Mouse (Mus musculus) brain, adult 2 months (tissue): Measurements from ENCODE around the gene Plekhb2.

Source experiments
- DNase-seq: peaks from one replicate; pipeline ENCODE4 v3.0.0; 2011; ENCODE audit warnings: low read depth, low spot score

Plekhb2 gene

DNA sequence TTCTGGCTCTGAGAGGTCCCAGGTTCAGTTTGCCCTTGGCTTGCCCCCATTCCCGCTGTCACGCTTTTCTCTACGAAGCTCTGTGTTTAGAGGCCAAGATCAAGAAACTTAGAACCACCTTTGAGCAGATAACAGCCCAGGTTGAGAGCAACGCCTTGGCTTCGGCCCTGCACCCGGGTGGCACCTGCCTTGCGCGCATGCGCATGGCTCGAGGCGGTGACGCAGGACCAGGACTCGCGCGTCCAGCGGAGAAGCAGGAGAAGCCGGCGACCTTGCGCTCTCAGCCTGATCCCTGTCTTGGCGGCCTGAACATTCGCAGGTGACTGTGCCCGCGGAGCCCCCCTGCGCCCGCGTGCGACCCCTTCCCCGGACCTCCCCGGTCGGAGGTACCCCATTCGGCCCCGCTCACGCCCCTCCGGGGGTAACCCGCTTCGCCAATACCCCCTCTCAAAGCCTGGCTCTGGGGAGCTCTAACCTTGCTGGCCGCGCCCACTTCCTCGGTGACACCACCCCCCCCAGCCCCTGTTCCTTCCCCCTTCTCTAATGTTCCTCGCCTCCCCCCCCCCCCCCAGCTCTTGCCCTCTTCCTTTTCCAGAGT is at the start of gene Plekhb2:
Gene Plekhb2, plus strand, starts transcription at position 232 of the 598 bp plus-strand sequence.
- peak; percentile 93 for DNase-seq

DNA sequence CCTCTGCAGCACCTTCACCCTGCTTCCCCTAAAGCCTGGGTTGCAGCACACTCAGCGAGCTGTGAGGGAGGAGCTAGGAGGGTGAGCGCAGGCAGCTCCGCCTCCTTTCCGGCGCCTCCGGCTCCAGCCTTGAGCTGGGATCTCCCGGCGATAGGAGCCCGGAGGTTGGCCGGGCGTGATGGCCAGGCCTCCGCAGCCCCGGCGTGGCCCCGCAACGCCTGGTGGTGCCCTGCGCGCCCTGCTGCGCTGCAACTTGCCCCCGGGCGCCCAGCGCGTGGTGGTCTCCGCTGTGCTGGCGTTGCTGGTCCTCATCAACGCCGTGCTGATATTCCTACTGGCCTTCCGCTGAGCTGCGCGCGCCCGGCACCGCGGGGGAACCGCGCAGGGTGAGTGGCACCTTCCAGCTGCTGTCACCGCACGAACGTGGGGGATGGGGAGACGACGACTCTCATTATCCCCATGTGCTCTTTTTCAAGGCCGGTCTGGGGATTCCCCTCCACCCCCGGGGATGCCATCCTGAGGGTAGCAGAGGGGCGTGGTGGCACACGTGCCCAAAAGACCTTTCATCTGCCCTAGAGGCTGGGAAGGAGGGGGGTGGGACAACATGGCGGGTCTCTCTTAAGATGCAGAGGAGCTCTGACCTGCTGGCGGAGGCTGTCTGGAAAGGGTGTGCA is 48.0 kb upstream of the Plekhb2 start:
- peak; percentile 92 for DNase-seq

- DNase-seq, result peak; percentile 91
Observed at GRCm38 (mm10) chr1:34802290-34802642, 47.5 kb upstream of the Plekhb2 start.

GRCm38 (mm10) chr1:34804863-34805262 is 44.9 kb upstream of the Plekhb2 start:
- DNase-seq, result peak; percentile 50

- DNase-seq, result no peak
Observed at GRCm38 (mm10) chr1:34805931-34806520, 43.8 kb upstream of the Plekhb2 start.

DNA sequence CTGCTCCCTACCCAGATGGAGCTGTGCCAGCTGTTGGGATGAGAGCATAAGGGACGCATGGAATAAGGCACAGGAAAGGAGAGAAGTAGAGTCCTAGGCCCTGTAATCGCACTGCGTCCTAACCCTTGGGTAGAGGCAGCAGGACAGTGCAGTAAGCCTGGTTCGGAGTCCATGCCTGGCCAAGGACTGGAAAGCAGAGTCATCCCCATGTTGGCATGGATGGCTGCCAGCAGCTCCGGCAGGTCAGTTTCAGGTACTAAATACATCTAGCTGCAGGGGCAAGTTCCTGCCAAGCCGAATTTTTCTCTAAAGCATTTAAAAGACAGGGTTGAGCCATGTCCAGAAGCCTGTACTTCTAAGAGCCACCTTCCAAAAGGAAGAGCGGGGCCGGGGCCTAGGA is 41.3 kb upstream of the Plekhb2 start:
- peak; percentile 57 for DNase-seq

GRCm38 (mm10) chr1:34810293-34810692 is 39.5 kb upstream of the Plekhb2 start:
- DNase-seq, result no peak

- no peak for DNase-seq
Observed at GRCm38 (mm10) chr1:34811035-34811434, 38.7 kb upstream of the Plekhb2 start.

DNA sequence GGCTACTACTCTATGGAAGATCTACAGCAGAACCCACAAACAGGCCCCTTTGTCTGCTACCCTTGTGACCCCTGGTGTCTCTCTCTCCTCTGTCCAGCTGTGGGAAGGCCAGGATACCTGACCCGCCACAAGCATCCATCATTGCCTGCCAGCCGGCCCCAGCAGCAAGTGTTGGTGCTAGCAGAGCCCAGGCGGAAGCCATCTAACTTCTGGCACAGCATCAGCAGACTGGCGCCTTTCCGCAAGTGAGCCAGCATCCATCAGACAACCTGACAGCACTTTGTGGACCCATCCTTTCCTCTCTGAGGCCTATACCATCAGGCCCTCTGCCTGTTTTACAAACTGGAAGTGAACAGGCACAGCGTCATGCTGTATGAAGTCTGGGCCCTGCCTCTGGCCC is 38.2 kb upstream of the Plekhb2 start:
- no peak for DNase-seq

- peak; percentile 79 for DNase-seq
Observed at GRCm38 (mm10) chr1:34812407-34813247, 37.1 kb upstream of the Plekhb2 start.

DNA sequence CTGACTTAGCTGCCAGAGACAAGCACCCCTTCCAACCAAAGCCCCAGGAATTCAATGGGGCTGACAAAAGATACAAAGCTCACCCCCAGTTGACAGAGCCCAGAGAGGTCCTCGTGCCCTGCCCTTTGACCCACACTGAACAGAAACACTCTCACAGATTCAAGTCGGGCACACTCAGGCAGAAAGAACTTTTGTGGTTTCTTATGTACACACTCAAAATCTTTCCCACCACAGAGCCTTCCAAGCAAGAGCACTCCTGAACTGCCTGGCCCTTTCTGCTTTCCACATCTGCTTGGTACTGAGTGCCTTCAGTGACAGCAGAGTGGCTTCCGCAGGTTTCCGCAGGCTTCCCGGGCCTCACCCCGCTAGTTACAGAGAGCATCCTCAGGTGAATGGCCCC is 33.9 kb upstream of the Plekhb2 start:
- DNase-seq, result no peak

- no peak for DNase-seq
Observed at GRCm38 (mm10) chr1:34819225-34819910, 30.4 kb upstream of the Plekhb2 start.

GRCm38 (mm10) chr1:34821411-34821810 is 28.4 kb upstream of the Plekhb2 start:
- no peak for DNase-seq

- DNase-seq, result peak; percentile 54
Observed at GRCm38 (mm10) chr1:34822003-34822402, 27.8 kb upstream of the Plekhb2 start.

DNA sequence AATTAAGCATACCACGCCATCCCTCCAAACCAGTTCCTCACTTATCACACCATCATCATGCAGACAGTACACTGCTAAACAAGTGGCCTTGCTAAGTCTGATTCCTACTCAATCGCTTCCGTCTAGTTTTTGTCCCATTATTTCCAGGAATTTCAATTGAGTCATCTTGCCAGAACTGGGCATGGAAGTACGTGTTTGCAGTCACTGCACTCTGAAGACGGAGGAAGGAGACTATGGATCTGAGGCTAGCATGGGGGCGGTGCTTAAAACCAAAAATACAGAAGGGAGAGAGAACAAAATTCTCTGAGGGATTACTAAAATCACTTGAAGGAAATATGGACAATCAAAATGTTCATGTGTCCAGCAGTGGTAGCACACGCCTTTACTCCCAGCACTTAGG is 27.0 kb upstream of the Plekhb2 start:
- DNase-seq, result peak; percentile 65

GRCm38 (mm10) chr1:34823353-34823752 is 26.4 kb upstream of the Plekhb2 start:
- peak; percentile 51 for DNase-seq

- peak; percentile 81 for DNase-seq
Observed at GRCm38 (mm10) chr1:34824208-34824607, 25.6 kb upstream of the Plekhb2 start.

DNA sequence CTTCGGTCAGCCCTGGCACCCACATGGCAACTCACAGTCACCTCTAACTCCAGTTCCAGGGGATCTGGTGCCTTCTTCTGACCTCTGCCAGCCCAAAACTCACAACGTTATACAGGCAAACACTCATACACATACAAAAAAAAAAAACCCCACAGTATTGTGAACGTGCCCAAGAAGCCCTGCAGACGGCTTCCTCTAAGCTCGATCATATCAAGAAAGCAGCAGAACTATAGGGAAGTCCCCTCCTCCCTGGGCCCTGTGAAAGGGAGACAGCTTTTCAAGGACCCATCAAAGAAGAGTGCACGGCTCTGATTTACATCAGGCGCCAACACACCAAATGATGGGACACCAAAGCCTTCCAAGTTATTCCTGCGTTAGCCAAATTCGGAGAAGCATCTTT is 23.9 kb upstream of the Plekhb2 start:
- DNase-seq, result no peak

GRCm38 (mm10) chr1:34827900-34828299 is 21.9 kb upstream of the Plekhb2 start:
- no peak for DNase-seq

GRCm38 (mm10) chr1:34828528-34829294 is 21.1 kb upstream of the Plekhb2 start:
- DNase-seq, result no peak

DNA sequence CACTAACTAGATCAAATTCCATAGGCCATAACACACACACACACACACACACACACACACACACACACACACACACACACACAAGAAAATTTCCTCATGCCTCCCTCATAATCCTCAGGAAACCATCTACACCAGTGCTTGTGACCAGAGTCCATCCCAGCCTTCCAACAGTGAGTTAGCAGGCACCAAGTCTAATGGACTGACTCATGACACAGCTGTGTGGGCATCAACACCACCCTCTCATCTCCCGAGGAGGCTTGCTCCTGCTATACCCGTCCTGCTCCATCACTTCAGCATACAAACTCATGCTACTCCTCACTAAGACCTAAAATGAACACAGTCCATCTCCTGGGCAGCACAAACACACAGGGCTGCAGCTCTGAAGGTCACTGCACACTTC is 18.8 kb upstream of the Plekhb2 start:
- DNase-seq, result peak; percentile 76
